Mouse (Mus musculus) intestine, embryonic 14.5 days (tissue): ENCODE data around the gene Glis1. TPM values are rescaled to one million over a fixed set of nuclear protein-coding genes. Genes with fewer than 3 reads are reported as not detected.

Source experiments
- ATAC-seq: fragments of 200-750 bp; cut with Nextera tagmentation; replicated peaks from 2 replicates; pipeline ENCODE4 v1.8.0; 2017; ENCODE audit warnings: low read depth, moderate number of reproducible peaks, moderate TSS enrichment, moderate library complexity; ENCODE audit not compliant: low FRiP score, low TSS enrichment
- DNase-seq: peaks from one replicate; pipeline ENCODE4 v3.0.0-alpha.2; 2018; ENCODE audit warnings: low spot score
- H3K27ac ChIP-seq: fragments of 300-500 bp; sonication (generic); 2 replicates; pipeline ENCODE4 v1.5.1; 2014; ENCODE audit warnings: low read depth, mild to moderate bottlenecking, control low read depth
- H3K27me3 ChIP-seq: fragments of 300-500 bp; sonication (generic); replicated peaks from 2 replicates; pipeline ENCODE4 v1.6.1; 2014; ENCODE audit warnings: low read length, control low read depth; ENCODE audit not compliant: control insufficient read depth, insufficient read depth
- H3K36me3 ChIP-seq: fragments of 300-500 bp; sonication (generic); 2 replicates; pipeline ENCODE4 v1.6.1; 2014; ENCODE audit warnings: low read length, control low read depth; ENCODE audit not compliant: control insufficient read depth, insufficient read depth
- H3K4me1 ChIP-seq: fragments of 300-500 bp; sonication (generic); replicated peaks from 2 replicates; pipeline ENCODE4 v1.6.1; 2014; ENCODE audit warnings: low read length, control low read depth, mixed read lengths; ENCODE audit not compliant: control insufficient read depth, insufficient read depth
- H3K4me2 ChIP-seq: fragments of 300-500 bp; sonication (generic); 2 replicates; pipeline ENCODE4 v1.6.1; 2014; ENCODE audit warnings: low read length
- H3K4me3 ChIP-seq: fragments of 300-500 bp; sonication (generic); 2 replicates; pipeline ENCODE4 v1.5.1; 2014; ENCODE audit warnings: low read depth, low read length, control low read depth, mixed read lengths
- H3K9ac ChIP-seq: fragments of 300-500 bp; sonication (generic); 2 replicates; pipeline ENCODE4 v1.6.1; 2014; ENCODE audit warnings: mild to moderate bottlenecking, low read length
- H3K9me3 ChIP-seq: fragments of 300-500 bp; sonication (generic); 2 replicates; pipeline ENCODE4 v1.6.1; 2016; ENCODE audit warnings: low read length, control low read depth; ENCODE audit not compliant: control insufficient read depth
- WGBS: fragments of 180-500 bp; shearing (Covaris S2); extraction: QIAGEN DNeasy Blood & Tissue Kit; methylation state at CpG from one replicate; pipeline ENCODE4 v1.1.7; 2014; 5-methylcytosine and 5-hydroxymethylcytosine counted together
- polyA plus RNA-seq: library from polyadenylated mRNA; unstranded; fragments of >200 nt; fragmentation: Nextera tagmentation; extraction: Ambion mirVana; gene quantifications from 2 replicates; pipeline ENCODE4 v1.2.1, GENCODE M21; 2014

The Glis1 gene
- polyA plus RNA-seq, 1 experiment from 2014 or later = 0.43 TPM

DNA sequence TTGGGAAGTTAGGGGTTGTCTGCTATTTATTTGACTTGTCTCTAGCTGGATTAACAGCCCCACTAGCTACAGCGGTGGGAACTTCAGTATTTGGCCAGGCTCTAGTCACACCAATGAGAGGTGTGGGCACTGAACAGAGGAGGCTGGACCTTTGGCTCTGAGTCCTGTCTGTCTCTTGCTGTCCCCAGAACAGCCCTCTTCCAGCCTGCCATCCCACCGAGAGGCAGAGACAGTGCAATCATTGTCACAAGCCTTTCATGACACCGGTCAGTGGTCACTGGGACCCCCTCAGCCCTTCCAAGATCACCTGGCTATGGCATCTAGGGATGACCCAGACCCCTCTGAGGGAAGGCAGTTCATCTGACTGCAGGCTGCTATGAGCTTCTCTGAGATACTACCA, 104.6 kb downstream of the Glis1 start:
- no peak for ATAC-seq

GRCm38 (mm10) chr4:107541821-107542220, 107.4 kb downstream of the Glis1 start:
- Histone ChIP-seq H3K27me3 (no peaks in the 10 kb centered on the region), H3K36me3 (no peaks in the 10 kb centered on the region), H3K4me3 (no peak overlapping the region), H3K9me3 (no peaks in the 10 kb centered on the region), H3K4me2 (no peak overlapping the region), H3K27ac (no peak overlapping the region), H3K9ac (no peak overlapping the region), H3K4me1 (peaks cover 9% of the 10 kb centered on the region)
- DNase-seq (no peak), ATAC-seq (no peak)
- 57% methylated on average over 4 of the region's 4 CpGs for WGBS

More for the DNA sequence above, 104.6 kb downstream of the Glis1 start:
- Histone ChIP-seq H3K4me3 (no peak overlapping the region), H3K4me2 (no peak overlapping the region), H3K27me3 (no peaks in the 10 kb centered on the region), H3K27ac (no peak overlapping the region), H3K9me3 (no peaks in the 10 kb centered on the region), H3K9ac (no peak overlapping the region), H3K36me3 (no peaks in the 10 kb centered on the region), H3K4me1 (peaks cover 5% of the 10 kb centered on the region)
- WGBS = 64% methylated on average over 3 of the region's 3 CpGs
- no peak for DNase-seq

- no peak overlapping the region for H3K27ac ChIP-seq
- no peak overlapping the region for H3K4me2 ChIP-seq
- H3K36me3 ChIP-seq = no peaks in the 10 kb centered on the region
- ATAC-seq (no peak), DNase-seq (no peak)
- WGBS = 56% methylated on average over 5 of the region's 5 CpGs
- no peaks in the 10 kb centered on the region for H3K9me3 ChIP-seq
- H3K27me3 ChIP-seq = no peaks in the 10 kb centered on the region
- H3K4me3 ChIP-seq = no peak overlapping the region
- no peak overlapping the region for H3K9ac ChIP-seq
- peaks cover 4% of the 10 kb centered on the region; the same call in 1 of the 2 replicates for H3K4me1 ChIP-seq
Measured at GRCm38 (mm10) chr4:107544843-107545242, 110.5 kb downstream of the Glis1 start.

GRCm38 (mm10) chr4:107545726-107546125, 111.3 kb downstream of the Glis1 start:
- no peak for ATAC-seq
- H3K4me1 ChIP-seq = peaks cover 4% of the 10 kb centered on the region; the same call in 1 of the 2 replicates
- H3K27ac ChIP-seq = no peak overlapping the region
- no peaks in the 10 kb centered on the region for H3K27me3 ChIP-seq
- H3K4me3 ChIP-seq = no peak overlapping the region
- no peaks in the 10 kb centered on the region for H3K9me3 ChIP-seq
- WGBS = 86% methylated on average over 1 of the region's 1 CpGs
- no peak overlapping the region for H3K4me2 ChIP-seq
- no peak for DNase-seq
- H3K36me3 ChIP-seq = no peaks in the 10 kb centered on the region
- no peak overlapping the region for H3K9ac ChIP-seq

- Histone ChIP-seq H3K4me2 (no peak overlapping the region), H3K27me3 (no peaks in the 10 kb centered on the region), H3K4me1 (peaks cover 4% of the 10 kb centered on the region; the same call in 1 of the 2 replicates), H3K27ac (no peak overlapping the region), H3K36me3 (no peaks in the 10 kb centered on the region), H3K9me3 (no peaks in the 10 kb centered on the region), H3K9ac (no peak overlapping the region), H3K4me3 (no peak overlapping the region)
- WGBS = 27% methylated on average over 8 of the region's 8 CpGs
- no peak for DNase-seq
- ATAC-seq = no peak
Measured at GRCm38 (mm10) chr4:107546525-107546924, 112.1 kb downstream of the Glis1 start.

GRCm38 (mm10) chr4:107550096-107550495, 115.7 kb downstream of the Glis1 start:
- no peak overlapping the region for H3K4me2 ChIP-seq
- DNase-seq (no peak), ATAC-seq (no peak)
- H3K9me3 ChIP-seq = no peaks in the 10 kb centered on the region
- WGBS = 83% methylated on average over 10 of the region's 10 CpGs
- H3K36me3 ChIP-seq = no peaks in the 10 kb centered on the region
- H3K27ac ChIP-seq = no peak overlapping the region
- H3K27me3 ChIP-seq = no peaks in the 10 kb centered on the region
- no peak overlapping the region for H3K4me3 ChIP-seq
- no peak overlapping the region for H3K9ac ChIP-seq
- H3K4me1 ChIP-seq = peaks cover 4% of the 10 kb centered on the region; the same call in 1 of the 2 replicates

DNA sequence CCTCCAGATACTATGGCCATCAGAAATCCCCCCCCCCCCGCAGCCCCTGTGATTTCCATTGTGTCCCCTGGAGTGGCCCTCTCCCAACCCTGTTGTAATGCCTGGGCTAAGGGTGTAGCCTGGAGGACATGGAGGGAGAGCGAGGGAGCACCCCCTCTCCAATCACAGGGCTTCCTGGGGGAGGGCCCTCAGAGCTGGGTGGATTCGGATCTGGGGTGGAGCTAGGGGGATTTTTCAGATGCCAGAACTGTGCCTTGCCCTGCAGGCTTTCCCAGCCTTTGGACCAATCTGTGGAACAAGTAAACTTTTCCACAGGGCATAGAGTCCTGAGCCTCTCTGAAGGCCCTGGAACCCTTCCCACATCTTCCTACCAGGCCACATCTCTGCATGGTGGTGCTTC, 116.2 kb downstream of the Glis1 start:
- H3K27me3 ChIP-seq = no peaks in the 10 kb centered on the region
- H3K9ac ChIP-seq = no peak overlapping the region
- no peak overlapping the region for H3K27ac ChIP-seq
- H3K4me2 ChIP-seq = no peak overlapping the region
- no peaks in the 10 kb centered on the region for H3K9me3 ChIP-seq
- 71% methylated on average over 3 of the region's 3 CpGs for WGBS
- DNase-seq = no peak
- no peaks in the 10 kb centered on the region for H3K36me3 ChIP-seq
- no peak for ATAC-seq
- H3K4me1 ChIP-seq = peaks cover 4% of the 10 kb centered on the region; the same call in 1 of the 2 replicates
- no peak overlapping the region for H3K4me3 ChIP-seq

GRCm38 (mm10) chr4:107552696-107553095, 118.3 kb downstream of the Glis1 start:
- no peak overlapping the region for H3K4me2 ChIP-seq
- H3K36me3 ChIP-seq = no peaks in the 10 kb centered on the region
- no peak overlapping the region for H3K4me3 ChIP-seq
- WGBS = 77% methylated on average over 5 of the region's 5 CpGs
- H3K9me3 ChIP-seq = no peaks in the 10 kb centered on the region
- H3K27ac ChIP-seq = no peak overlapping the region
- ATAC-seq (no peak), DNase-seq (no peak)
- no peaks in the 10 kb centered on the region for H3K27me3 ChIP-seq
- no peaks in the 10 kb centered on the region for H3K4me1 ChIP-seq
- H3K9ac ChIP-seq = no peak overlapping the region

DNA sequence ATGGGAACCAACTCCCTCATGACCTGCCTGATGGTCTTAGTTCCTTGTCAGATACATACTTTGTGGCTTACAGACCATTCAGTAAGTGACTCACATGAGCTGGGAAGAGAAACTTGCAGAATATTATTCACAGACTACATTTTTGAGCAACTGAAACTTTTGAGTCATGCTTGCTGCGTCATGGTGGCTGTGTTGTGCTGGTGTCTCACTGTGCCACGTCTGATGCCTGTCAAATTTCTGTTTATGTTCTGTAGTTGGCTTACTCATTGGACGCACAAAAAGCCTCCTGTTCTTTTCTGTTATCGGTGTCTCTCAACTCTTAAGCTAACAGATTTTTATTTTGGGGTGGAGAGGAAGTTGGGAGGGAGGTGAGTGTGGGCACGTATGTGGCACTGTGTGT, 119.4 kb downstream of the Glis1 start:
- ATAC-seq (no peak), DNase-seq (no peak)
- Histone ChIP-seq H3K9ac (no peak overlapping the region), H3K4me3 (no peak overlapping the region), H3K27me3 (no peaks in the 10 kb centered on the region), H3K4me1 (no peaks in the 10 kb centered on the region), H3K4me2 (no peak overlapping the region), H3K27ac (no peak overlapping the region), H3K9me3 (no peaks in the 10 kb centered on the region), H3K36me3 (no peaks in the 10 kb centered on the region)
- 64% methylated on average over 5 of the region's 5 CpGs for WGBS
